Mouse (Mus musculus): ENCODE measurements at regions not wholly inside any gene's neighbourhood (a gene's known extent, or its start where the extent isn't known, plus 50 kb on each side); places are given as distances from the start of the nearest gene placed in this dataset.

- no peak for DNase-seq (ENCODE audit: low read depth)
These were observed 151.3 kb upstream of the Plxna4 start for GRCm38 (mm10) chr6:32739162-32739745.

DNA sequence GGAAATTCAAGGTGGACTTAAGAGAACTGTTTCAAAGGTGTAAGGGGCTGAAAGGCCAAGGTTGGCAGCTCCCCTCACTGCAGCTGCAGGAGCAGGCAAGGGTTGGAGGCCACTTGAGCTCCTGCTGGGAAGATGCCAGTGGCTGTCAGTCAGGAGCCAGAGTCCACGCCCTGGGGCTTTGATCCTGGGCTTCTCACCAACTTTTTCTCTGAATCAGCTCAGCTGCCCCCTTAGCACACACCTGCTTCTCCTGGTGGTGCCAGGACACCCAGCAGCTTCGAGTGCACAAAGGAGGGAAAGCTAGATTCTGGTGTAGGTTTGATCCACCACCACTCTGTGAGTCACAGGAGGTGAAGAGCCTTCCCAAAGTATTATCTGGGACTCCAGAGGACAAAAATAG is 140.7 kb upstream of the Plxna4 start:
- no peak for DNase-seq (ENCODE audit: low read depth)

DNA sequence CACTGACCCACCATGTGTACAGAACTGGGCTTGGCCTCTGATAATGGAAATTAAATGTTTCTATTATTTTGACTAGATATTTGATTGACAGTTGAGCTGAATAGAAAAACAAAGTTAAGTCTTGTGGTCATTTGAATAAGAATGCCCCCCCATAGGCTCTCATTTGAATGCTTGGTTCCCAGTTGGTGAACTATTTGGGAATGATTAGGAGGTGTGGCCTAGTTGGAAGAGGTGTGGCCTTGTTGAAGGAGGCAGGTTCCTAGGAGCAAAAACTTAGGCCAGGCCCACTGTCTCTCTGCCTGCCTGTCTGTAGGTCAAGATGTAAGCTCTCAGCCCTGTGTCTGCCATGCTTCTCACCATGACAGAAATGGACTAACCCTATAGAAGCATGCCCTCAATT is 138.6 kb upstream of the Plxna4 start:
- DNase-seq (ENCODE audit: low read depth): no peak

- peak; percentile 83 for DNase-seq (ENCODE audit: low read depth)
These were observed 129.9 kb upstream of the Plxna4 start for GRCm38 (mm10) chr6:32717860-32718259.

DNA sequence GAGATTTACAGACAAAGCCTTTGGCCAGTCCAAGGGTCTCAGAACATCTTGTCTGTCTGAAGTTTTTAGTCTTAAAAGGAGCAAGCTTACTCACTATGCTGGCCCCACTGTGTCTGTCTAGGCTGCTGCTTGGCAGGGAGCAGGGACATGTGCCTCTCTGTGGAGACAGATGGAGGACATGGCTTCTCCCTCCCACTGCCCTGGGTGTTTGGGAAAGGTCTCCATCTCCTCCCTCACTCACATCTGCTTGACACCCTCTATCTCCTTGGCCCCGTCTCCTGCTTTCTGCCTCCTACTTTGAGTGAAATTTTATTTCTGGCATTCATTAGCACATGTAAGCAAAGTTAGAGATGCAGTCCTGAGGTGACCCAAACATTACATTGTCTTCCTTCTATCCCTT is 127.1 kb upstream of the Plxna4 start:
- no peak for DNase-seq (ENCODE audit: low read depth)

GRCm38 (mm10) chr6:32710208-32710607 is 122.2 kb upstream of the Plxna4 start:
- DNase-seq (ENCODE audit: low read depth): peak; percentile 19

- DNase-seq (ENCODE audit: low read depth): no peak
These were observed 121.6 kb upstream of the Plxna4 start for GRCm38 (mm10) chr6:32709566-32709965.

GRCm38 (mm10) chr6:32707417-32707816 is 119.4 kb upstream of the Plxna4 start:
- DNase-seq (ENCODE audit: low read depth): no peak

- no peak for DNase-seq (ENCODE audit: low read depth)
These were observed 118.4 kb upstream of the Plxna4 start for GRCm38 (mm10) chr6:32706376-32706775.

DNA sequence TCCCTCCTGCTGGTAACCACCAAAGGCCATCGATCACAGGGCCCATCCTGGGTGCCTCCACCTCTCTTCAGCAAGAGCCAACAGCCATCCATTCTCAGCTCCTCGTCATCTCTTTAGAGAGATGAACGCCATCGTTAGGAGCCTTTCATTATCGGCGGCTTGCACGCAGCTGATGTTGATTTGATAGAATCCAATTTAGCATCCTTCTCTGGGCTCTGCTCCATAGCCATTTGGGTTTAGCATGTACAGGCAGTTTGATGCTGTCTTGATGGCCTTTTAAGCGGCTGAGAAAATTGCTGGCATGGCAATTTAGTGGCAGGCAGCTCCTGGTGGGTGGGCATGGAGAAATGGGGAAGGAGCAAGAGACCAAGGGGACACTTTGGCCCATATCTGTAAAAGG is 115.5 kb upstream of the Plxna4 start:
- no peak for DNase-seq (ENCODE audit: low read depth)

DNA sequence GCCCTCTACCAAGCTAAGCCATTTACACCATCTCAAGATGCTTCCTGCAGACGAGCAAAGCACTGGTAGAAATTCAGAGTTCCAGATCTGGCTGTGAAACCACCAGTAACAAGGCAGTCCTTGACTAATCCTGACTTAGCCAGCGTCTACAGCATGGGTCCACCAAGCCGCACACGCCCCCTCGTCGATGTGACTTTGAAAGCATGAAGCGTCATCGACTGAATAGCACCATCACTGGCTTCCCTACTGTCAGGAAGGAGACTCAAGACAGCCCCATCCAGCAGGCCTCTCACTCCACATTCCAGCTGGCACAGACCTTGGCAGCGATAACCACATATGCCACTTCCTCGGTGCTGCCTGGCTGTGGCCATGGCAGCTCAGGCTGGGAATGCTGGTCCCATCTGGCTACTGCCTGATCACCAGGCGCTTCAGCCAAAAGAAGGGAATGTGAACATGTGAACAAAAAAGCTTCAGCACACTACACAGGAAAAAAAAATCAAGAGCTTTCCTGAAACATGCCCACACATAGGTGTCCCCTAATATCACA is 114.3 kb upstream of the Plxna4 start:
- DNase-seq (ENCODE audit: low read depth): no peak

- no peak for DNase-seq (ENCODE audit: low read depth)
These were observed 111.8 kb upstream of the Plxna4 start for GRCm38 (mm10) chr6:32699811-32700210.

DNA sequence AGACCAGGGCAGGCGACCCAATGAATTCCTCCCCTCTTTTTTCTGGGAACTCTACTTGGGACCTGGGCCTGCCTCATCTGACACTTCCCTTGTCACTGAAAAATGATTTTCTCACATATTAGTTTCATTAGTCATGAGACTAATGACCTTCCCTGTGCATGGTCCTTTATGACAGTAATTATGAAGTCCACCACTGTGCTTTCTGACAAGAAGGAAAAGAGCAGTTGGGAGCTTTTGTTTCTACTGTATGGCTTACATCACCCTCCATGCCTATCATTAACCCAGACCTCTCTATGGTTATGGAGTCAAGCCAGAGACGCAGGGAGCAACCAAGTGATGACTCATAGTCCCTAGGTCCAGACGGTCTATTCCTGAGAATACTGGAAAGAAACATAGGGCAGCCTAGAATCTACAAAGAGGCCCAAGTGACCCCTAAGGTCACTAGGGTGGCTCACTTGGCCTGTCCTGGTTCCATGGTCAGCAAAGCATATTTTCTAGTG is 109.8 kb upstream of the Plxna4 start:
- no peak for DNase-seq (ENCODE audit: low read depth)

GRCm38 (mm10) chr6:32696037-32696436 is 108.0 kb upstream of the Plxna4 start:
- no peak for DNase-seq (ENCODE audit: low read depth)

GRCm38 (mm10) chr6:32672552-32672951 is 84.6 kb upstream of the Plxna4 start:
- DNase-seq (ENCODE audit: low read depth): no peak

- no peak for DNase-seq (ENCODE audit: low read depth)
These were observed 71.8 kb upstream of the Plxna4 start for GRCm38 (mm10) chr6:32659743-32660142.

GRCm38 (mm10) chr6:32657378-32657777 is 69.4 kb upstream of the Plxna4 start:
- DNase-seq (ENCODE audit: low read depth): peak; percentile 3

DNA sequence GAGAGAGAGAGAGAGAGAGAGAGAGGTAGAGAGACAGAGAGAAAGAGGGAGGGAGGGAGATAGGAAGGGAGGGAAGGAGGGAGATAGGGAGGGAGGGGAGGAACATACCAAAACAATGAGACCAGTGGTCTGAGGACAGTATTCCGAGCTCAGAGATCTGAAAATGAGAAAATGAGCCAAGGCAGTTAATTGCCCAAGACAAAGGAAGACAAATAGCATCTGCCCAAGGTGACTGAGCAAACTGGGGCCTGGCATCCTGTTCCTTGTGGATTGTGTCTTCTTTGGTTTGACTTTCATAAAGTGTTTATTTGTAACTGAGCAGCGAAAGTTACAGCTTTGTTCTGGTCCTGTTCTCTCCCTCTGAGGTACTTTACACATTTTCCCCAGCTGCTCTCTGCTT is 66.2 kb upstream of the Plxna4 start:
- DNase-seq (ENCODE audit: low read depth): no peak

DNA sequence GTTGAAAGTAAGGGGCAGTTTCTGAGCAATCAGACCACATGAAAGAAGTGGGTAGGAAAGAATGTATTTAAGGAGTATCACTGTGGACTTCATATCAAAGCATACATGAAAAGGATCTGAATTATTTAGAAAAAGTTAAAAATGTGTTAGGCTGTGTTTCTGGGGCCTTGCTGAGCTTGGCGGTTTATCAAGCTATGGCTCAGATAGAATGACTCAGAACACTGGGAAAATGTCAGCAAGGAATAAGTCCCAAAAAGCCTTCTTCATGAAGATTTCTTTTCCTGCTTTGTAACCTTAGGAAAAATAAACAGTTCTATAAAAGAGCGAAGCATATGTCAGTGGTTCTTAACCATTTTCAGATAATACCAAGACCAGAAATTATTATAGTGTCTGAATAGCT is 56.0 kb upstream of the Plxna4 start:
- no peak for DNase-seq (ENCODE audit: low read depth)

- DNase-seq (ENCODE audit: low read depth): no peak
These were observed 50.9 kb upstream of the Plxna4 start for GRCm38 (mm10) chr6:32638843-32639242.

Data from 416B (cell line).